Mouse (Mus musculus) urinary bladder, postnatal 10 days (tissue): Measurements from ENCODE around the gene S1pr4.

ENCODE experiments used
- DNase-seq: peaks from one replicate; pipeline ENCODE4 v3.0.0; 2022; ENCODE audit warnings: low spot score

The S1pr4 gene

GRCm38 (mm10) chr10:81464405-81465264 lies 35.3 kb downstream of the S1pr4 start:
- no peak for DNase-seq

DNA sequence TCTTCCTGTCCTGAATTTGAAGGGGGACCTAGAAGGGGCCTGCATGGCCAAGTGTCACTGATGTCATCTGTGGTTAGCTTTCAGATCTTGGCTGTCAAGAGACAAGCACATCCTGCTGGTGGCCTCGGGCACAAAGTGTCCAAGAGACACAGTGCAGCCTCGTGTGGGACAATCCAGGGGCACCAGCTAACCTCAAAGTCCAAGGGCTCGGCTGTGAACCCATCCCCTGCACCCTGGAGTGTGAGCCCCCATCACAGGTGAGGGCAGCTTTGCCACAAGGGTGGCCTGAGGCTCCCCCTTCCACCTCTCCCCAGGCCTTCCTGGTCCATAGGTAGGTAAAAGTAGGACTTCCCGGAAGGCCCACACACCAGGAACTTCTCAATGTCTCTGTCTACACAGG lies 36.4 kb downstream of the S1pr4 start:
- no peak for DNase-seq

DNA sequence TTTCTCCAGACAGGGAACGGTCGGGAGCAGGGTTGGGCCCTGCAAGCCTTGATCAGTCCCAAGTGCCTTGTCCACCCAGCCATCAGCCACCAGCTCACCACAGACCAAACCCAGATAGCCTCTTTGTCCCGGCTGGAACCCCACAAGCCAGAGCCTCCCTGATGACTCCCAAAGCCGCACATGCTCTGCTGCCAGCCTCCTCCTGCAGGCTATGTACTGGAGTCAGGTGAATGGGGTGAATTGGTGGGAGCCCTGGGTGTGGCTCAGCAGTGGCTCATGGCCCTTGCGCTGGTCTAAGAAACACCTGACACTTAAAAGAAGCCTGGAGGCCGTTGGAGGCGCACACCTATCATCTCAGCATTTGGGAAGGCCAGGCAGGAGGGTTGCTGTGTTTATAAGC lies 37.0 kb downstream of the S1pr4 start:
- no peak for DNase-seq

DNA sequence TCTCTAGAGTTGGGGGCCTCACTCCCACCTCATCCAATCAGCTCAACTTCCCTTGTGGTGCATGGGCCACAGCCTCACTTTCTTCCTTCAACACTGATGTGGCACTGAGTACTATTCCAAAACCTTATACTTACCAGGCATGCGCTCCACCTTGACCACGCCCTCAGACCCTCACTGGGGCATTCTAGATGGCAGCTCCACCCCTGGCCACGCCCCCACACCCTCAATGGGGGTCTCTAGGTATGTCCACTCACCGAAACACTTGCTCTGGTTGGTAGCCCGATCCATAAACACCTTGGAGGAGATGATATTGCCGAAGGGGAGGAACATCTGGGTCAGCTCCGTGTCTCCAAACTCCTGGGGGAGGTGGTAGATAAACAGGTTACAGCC lies 37.5 kb downstream of the S1pr4 start:
- DNase-seq: no peak

DNA sequence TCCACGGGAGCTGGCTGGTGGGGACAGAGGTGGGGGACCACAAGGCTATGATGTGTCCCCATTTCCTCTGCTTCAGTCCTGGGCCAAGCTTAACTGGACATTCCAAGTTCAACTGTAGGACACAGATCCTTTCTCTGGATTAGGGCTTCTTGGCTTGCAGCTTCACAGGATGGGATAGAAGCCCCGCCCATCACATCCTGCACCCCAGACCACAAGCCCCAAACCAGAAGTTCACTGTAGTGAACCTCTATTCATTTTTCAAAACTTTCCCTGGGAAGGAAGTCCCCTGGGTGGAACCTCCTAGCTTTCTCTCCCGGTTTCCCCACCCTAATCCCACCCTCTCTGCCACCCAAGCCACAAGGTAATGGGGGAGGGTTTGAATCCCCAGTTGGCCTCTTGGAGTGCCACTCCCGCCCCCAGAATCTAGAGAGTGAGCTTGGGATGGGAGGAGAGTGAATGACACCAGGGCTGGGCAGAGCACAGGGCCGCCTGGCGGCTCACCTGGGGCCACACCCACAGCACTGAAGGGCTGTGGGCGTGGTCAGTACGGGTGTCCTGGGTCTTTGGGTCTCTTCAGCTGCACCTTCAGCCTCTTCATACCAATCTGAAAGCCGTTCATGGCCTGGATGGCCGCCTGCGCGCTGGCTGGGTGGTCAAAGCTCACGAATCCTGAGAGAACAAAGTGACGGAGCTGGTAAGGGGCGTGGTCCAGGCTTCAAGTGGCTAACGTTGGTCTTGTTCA lies 38.1 kb downstream of the S1pr4 start:
- DNase-seq: no peak

DNA sequence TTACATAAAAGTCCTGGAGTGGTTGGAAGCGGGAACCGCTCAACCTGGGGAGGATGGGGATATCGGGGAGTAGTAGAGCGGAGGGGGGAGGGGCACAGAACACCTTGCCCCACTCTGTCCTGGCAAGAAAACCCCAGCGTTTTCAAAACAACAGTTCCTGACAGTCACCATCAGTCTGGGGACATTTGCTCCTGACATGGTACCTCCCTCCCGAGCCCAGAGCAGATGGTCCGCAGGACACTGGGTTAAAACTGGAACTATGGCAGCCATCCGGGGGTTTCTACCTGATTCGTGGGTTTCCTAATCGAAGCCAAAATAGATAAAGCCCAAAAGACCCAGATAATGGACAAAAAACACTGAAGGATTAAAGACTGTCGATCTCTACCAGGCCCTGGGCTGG lies 39.0 kb downstream of the S1pr4 start:
- DNase-seq: no peak

- DNase-seq: no peak
Observed at GRCm38 (mm10) chr10:81460471-81460870, 39.5 kb downstream of the S1pr4 start.

DNA sequence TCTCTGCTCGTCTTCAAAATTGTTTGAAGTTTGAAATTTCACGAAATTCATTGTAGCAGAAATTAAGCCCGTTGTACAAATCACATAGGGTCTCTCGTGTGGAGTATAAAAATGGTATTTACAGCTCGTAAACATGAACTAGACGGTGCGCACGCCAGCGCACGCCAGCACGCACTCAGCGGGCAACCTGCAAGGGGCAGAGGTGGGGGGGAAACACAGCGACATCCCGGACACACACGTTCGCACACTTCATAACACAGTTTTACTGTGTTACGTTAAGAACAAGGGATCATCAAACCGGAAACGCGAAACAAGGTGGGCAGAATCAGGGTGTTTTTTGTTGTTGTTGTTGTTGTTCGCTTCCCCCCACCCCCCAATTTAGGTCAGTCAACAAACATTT lies 40.5 kb downstream of the S1pr4 start:
- DNase-seq: no peak

GRCm38 (mm10) chr10:81458267-81458666 lies 41.7 kb downstream of the S1pr4 start:
- DNase-seq: no peak

- DNase-seq: no peak
Observed at GRCm38 (mm10) chr10:81457624-81458023, 42.3 kb downstream of the S1pr4 start.

DNA sequence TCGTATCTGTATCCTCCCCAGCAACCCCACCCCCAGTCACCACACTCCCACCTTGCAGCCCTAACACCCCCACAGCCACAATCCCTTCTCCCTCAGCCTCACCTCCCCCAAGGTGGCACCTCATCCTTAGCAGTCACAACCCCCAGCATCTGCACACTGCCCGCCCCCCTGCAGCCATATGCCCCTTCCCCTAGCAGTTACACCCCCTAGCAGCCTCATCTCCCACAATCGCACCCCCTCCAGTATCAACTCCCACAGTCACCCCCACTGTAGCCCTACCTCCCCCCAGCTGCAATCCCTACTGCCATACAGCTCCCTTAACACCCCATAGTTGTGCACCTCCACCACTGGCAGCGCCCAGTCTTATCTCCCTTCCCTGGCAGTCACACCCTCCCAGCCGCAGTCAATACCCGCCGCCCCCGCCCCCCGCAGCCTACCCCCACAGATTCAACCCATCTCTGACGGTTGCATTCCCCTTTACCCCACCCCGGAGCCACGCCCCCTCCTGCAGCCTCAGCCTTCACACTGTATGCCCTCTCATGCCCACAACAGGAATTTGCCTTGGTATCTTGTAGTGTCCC lies 42.9 kb downstream of the S1pr4 start:
- no peak for DNase-seq

DNA sequence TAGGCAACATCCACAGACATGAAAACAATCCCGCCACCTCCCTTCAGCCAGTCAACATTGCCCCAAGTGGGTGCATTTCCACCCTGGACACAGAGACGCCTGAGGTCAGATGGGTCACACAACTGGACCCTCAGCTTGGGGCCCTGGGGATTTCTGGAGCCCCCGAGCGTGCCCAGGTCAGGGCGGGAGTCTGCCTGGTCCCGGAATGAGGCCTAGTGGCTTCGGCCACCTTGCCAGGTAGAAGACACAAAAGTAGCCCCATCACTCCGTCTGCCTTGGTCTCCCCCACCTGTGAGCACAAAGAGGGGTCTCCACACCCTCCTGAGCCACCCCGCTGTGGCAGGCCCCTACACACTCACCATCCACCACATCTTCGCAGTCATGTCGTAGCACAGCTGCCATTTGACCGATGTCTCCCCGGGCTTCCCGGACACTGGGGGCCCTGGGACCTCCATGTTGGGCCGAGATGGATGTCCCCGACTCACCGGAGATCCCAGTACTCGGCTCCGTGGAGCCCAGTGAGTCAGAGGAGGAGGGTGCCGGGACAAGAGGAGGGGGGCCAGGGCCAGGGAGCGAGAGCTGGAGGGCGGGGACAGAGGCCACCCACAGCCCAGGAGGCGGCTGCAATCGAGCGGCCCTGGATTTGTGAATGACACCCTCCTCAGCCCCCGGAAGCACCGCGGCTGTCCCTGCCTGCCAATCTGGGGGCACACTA lies 44.6 kb downstream of the S1pr4 start, which contains the start of gene Nfic:
Gene Nfic (minus strand): TSS at position 455 of the 715 bp plus-strand sequence.
- DNase-seq: no peak

- no peak for DNase-seq
Observed at GRCm38 (mm10) chr10:81454106-81454505, 45.8 kb downstream of the S1pr4 start.

DNA sequence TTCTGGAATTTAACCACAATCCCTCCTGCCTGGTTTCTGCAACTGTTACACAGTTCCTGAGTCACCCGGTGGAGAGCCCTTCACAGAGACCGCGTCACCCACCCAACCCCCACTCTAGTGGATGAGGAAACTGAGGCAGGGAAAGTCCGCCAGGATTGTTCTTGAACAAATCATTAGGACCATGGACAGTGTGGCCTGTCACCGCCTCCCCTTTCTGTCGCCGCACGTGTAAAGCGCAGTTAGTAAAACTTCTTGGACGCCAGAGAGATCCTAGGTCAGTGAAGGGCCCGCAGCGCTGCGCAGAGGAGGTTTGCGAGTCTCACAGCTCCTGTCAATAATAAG lies 47.0 kb downstream of the S1pr4 start:
- DNase-seq: no peak

DNA sequence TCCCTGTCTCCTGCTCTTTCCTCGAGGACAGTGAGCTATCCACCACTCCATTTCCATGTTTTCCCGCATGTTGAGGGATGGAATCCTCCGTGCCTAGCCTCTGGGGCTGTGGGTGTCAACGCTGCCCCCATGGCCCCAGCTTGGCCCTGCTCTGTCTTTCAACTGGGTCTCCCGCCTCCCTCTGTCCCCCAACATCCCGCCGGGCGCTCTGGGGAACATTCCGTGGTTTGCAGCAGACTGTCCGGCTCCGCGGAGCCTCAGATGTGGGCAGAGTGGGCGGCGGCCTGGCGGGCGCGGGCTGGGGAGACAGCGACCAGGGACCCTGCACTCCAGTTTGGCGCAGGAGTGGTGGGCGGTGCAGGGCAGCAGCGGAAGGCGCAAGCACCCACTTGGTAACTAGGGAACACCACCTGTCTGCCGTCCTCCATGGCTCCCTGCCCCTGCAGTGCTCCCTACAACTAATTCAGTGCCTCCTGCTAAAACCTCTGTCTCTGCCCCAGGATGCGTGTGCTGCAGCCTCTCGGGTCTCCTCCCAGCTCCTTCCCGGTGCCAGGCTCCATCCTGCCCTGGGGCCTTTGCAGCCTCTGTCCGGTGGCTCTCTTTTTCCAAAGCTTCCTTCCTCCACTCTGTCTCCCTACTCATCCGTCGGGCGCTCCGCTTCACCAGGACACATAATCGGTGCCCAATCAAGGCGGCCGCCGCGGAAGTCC lies 47.5 kb downstream of the S1pr4 start:
- no peak for DNase-seq

GRCm38 (mm10) chr10:81451365-81451745 lies 48.6 kb downstream of the S1pr4 start:
- DNase-seq: no peak

- no peak for DNase-seq
Observed at GRCm38 (mm10) chr10:81450641-81451364, 49.1 kb downstream of the S1pr4 start.

- DNase-seq: no peak
Observed at GRCm38 (mm10) chr10:81450140-81450539, 49.8 kb downstream of the S1pr4 start.
